Mouse (Mus musculus): ENCODE data around the gene Nol10. TPM values are rescaled to one million over a fixed set of nuclear protein-coding genes. Genes with fewer than 3 reads are reported as not detected.

The Nol10 gene
- 18.1 and 22.4 TPM in 2 replicates for polyA plus RNA-seq (2015; fragmentation: Nextera tagmentation; extraction: Ambion mirVana)

DNA sequence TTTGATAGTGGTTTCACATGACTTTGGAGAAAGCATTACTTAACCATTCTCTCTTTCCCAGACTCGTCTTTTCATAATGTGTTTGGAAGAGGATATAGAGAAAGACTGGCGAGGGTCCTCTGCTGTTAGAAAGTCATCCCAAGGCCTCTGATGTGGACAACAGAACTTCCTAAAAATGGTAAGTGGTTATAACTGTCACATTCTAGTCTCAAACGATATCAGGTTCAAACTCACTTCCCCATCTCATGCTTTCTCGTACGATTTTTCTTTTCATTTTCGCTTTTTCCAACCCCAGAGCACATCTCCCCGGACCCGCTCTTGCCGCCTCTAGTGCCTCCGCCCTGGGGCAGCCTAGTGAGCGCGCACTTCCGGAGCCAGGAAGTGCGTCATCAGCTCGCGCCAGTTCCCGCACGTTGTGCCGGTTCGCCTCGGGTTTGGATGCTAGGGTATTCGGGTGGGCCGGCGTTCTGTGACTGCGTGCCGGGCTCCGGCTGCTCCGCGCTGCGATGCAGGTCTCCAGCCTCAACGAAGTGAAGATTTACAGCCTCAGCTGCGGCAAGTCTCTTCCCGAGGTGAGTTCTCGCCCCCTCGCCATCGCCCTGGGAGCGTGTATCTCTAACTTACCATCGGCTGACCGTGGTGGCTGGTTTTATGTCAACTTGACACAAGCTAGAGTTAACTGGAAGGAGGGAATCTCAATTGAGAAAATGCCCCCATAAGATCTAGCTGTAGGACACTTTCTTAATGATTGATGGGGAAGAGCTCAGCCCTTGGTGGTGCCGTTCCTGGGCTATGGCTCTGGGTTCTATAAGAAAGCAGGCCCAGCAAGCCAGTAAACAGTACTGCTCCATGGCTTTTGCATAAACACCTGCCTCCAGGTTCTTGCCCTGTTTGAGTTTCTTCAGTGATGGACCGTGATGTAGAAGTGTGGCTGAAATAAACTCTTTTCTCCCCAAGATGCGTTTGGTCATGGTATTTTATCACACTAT is at the start of gene Nol10:
Gene Nol10, plus strand, starts transcription at position 411 of the 989 bp plus-strand sequence.
- H3K9ac ChIP-seq, result peak within 1 kb of the TSS; percentile 74
- H3K9me3 ChIP-seq (replicated peaks), result no peaks in the 10 kb centered on the region
- H3K27me3 ChIP-seq, result no peaks in the 10 kb centered on the region
- peak; percentile 93 for ATAC-seq (ENCODE audit: low read depth)
- H3K4me2 ChIP-seq, result peak within 1 kb of the TSS; percentile 74
- H3K27ac ChIP-seq, result peak within 1 kb of the TSS; percentile 11
- peaks cover 29% of the 10 kb centered on the region for H3K36me3 ChIP-seq
- WGBS (ENCODE audit: insufficient replicate concordance), result under 1% methylated on average over 42 of the region's 42 CpGs
- peak; percentile 75 for DNase-seq
- peak within 1 kb of the TSS; percentile 80 for H3K4me3 ChIP-seq (replicated peaks)
- peaks cover 18% of the 10 kb centered on the region for H3K4me1 ChIP-seq (replicated peaks)

DNA sequence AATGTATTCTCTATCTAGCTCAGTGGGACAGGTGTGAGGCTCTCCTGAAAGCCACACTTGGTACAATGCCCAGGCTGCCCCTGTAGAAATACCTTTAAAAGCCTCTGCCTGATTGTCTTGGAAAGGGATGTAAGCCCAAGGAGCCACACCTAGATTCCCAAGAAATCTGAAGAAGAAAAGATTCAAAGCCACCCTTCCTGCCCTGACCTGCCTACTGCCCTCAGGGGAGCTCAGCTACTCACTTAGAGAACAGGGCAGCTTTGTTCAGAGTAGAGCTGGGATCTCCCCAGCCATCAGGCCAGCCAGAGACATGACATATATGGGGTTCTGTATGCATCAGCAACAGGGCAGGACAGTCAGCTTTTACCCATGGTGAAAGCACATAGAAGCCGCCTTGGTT is 48.4 kb upstream of the Nol10 start:
- Histone ChIP-seq H3K9me3 (replicated peaks) (no peaks in the 10 kb centered on the region), H3K27me3 (no peaks in the 10 kb centered on the region), H3K4me3 (replicated peaks) (no peak overlapping the region), H3K4me2 (no peak overlapping the region), H3K9ac (no peak overlapping the region), H3K36me3 (no peaks in the 10 kb centered on the region), H3K4me1 (replicated peaks) (no peaks in the 10 kb centered on the region), H3K27ac (no peak overlapping the region)
- WGBS (ENCODE audit: insufficient replicate concordance), result 88% methylated on average over 1 of the region's 1 CpGs
- no peak for ATAC-seq (ENCODE audit: low read depth)
- no peak for DNase-seq

- Histone ChIP-seq H3K36me3 (no peaks in the 10 kb centered on the region), H3K27ac (no peak overlapping the region), H3K9ac (no peak overlapping the region), H3K9me3 (replicated peaks) (no peaks in the 10 kb centered on the region), H3K4me2 (no peak overlapping the region), H3K4me3 (replicated peaks) (no peak overlapping the region), H3K27me3 (no peaks in the 10 kb centered on the region), H3K4me1 (replicated peaks) (no peaks in the 10 kb centered on the region)
- WGBS (ENCODE audit: insufficient replicate concordance), result 70% methylated on average over 7 of the region's 7 CpGs
- ATAC-seq (ENCODE audit: low read depth) (no peak), DNase-seq (no peak)
Measured at GRCm38 (mm10) chr12:17305445-17305844, 42.8 kb upstream of the Nol10 start.

GRCm38 (mm10) chr12:17308246-17308645 is 40.0 kb upstream of the Nol10 start:
- H3K9me3 ChIP-seq (replicated peaks), result no peaks in the 10 kb centered on the region
- no peaks in the 10 kb centered on the region for H3K4me1 ChIP-seq (replicated peaks)
- DNase-seq, result no peak
- H3K4me2 ChIP-seq, result no peak overlapping the region
- no peaks in the 10 kb centered on the region for H3K27me3 ChIP-seq
- 33% methylated on average over 4 of the region's 4 CpGs for WGBS (ENCODE audit: insufficient replicate concordance)
- no peak overlapping the region for H3K4me3 ChIP-seq (replicated peaks)
- no peak overlapping the region for H3K9ac ChIP-seq
- H3K27ac ChIP-seq, result no peak overlapping the region
- H3K36me3 ChIP-seq, result no peaks in the 10 kb centered on the region
- no peak for ATAC-seq (ENCODE audit: low read depth)

- H3K27me3 ChIP-seq, result no peaks in the 10 kb centered on the region
- H3K4me1 ChIP-seq (replicated peaks), result no peaks in the 10 kb centered on the region
- DNase-seq (no peak), ATAC-seq (ENCODE audit: low read depth) (no peak)
- no peaks in the 10 kb centered on the region for H3K36me3 ChIP-seq
- H3K9ac ChIP-seq, result no peak overlapping the region
- no peaks in the 10 kb centered on the region for H3K9me3 ChIP-seq (replicated peaks)
- H3K4me2 ChIP-seq, result no peak overlapping the region
- H3K27ac ChIP-seq, result no peak overlapping the region
- WGBS (ENCODE audit: insufficient replicate concordance), result 56% methylated on average over 16 of the region's 16 CpGs
- no peak overlapping the region for H3K4me3 ChIP-seq (replicated peaks)
Measured at GRCm38 (mm10) chr12:17310852-17311839, 37.1 kb upstream of the Nol10 start.

- ATAC-seq (ENCODE audit: low read depth), result no peak
- Histone ChIP-seq H3K4me1 (replicated peaks) (no peaks in the 10 kb centered on the region), H3K4me3 (replicated peaks) (no peak overlapping the region), H3K9me3 (replicated peaks) (no peaks in the 10 kb centered on the region), H3K27me3 (no peaks in the 10 kb centered on the region), H3K36me3 (no peaks in the 10 kb centered on the region), H3K27ac (no peak overlapping the region), H3K4me2 (no peak overlapping the region), H3K9ac (no peak overlapping the region)
- WGBS (ENCODE audit: insufficient replicate concordance), result 80% methylated on average over 5 of the region's 5 CpGs
- DNase-seq, result no peak
Measured at GRCm38 (mm10) chr12:17316096-17316495, 32.2 kb upstream of the Nol10 start.

- Histone ChIP-seq H3K27me3 (peaks cover 7% of the 10 kb centered on the region), H3K4me2 (no peak overlapping the region), H3K27ac (no peak overlapping the region), H3K4me3 (replicated peaks) (no peak overlapping the region), H3K36me3 (no peaks in the 10 kb centered on the region), H3K9ac (no peak overlapping the region), H3K9me3 (replicated peaks) (no peaks in the 10 kb centered on the region), H3K4me1 (replicated peaks) (no peaks in the 10 kb centered on the region)
- DNase-seq, result no peak
- WGBS (ENCODE audit: insufficient replicate concordance), result 56% methylated on average over 4 of the region's 4 CpGs
- no peak for ATAC-seq (ENCODE audit: low read depth)
Measured at GRCm38 (mm10) chr12:17317970-17318369, 30.3 kb upstream of the Nol10 start.

GRCm38 (mm10) chr12:17318453-17318852 is 29.8 kb upstream of the Nol10 start:
- no peak for ATAC-seq (ENCODE audit: low read depth)
- Histone ChIP-seq H3K27me3 (peaks cover 12% of the 10 kb centered on the region), H3K9ac (no peak overlapping the region), H3K4me3 (replicated peaks) (no peak overlapping the region), H3K4me2 (no peak overlapping the region), H3K9me3 (replicated peaks) (no peaks in the 10 kb centered on the region), H3K27ac (no peak overlapping the region), H3K36me3 (no peaks in the 10 kb centered on the region), H3K4me1 (replicated peaks) (no peaks in the 10 kb centered on the region)
- WGBS (ENCODE audit: insufficient replicate concordance), result 65% methylated on average over 3 of the region's 3 CpGs
- DNase-seq, result no peak

DNA sequence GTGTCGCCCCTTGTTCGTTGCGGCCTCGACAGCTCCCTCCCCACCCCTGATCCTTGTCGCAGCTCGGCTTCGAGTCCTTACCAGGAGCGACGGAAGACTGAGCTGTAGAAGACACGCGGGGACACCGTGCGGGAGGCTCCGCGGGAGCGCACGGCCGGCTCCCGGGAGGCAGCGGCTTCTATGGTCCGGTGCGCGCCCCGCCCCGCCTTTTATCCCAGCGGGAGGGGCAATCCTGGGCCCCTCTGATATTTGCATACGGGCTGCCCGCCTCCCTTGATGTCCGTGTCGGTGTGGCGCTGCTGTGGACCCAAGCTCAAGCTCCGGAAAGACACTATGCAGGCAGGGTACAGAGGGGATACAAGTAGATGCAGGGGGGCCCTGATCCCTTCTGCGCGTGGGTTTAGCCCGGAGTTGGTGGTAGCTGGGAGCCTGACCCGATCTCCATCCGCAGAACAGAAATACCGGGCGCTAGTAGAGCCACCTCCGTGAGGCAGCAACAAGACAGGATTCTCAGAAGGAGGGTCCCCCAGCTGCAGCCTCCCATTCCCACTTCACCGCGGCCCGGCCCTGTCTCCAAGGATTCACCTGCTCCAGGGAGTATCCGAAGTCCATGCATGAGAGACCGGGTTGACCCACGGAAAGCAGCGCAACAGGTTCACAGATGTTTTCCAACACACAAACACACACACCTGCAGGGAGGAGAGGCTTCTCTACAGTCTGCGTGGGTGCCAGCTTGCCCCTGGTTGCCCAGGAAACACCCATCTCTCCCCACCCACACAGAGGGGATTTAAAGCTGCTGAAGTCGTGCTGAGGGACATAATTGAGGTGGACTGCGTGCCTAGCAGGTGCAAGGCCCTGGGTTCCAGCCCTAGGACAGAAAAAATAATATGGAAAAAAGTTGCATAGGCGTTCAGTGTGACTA is 23.4 kb upstream of the Nol10 start:
- ATAC-seq (ENCODE audit: low read depth) (no peak), DNase-seq (no peak)
- peak overlapping the region; percentile 47 for H3K4me3 ChIP-seq (replicated peaks)
- H3K9me3 ChIP-seq (replicated peaks), result no peaks in the 10 kb centered on the region
- H3K36me3 ChIP-seq, result no peaks in the 10 kb centered on the region
- H3K27me3 ChIP-seq, result peaks cover 55% of the 10 kb centered on the region
- H3K27ac ChIP-seq, result no peak overlapping the region
- H3K9ac ChIP-seq, result no peak overlapping the region
- 5% methylated on average over 51 of the region's 51 CpGs for WGBS (ENCODE audit: insufficient replicate concordance)
- peak overlapping the region; percentile 62 for H3K4me2 ChIP-seq
- H3K4me1 ChIP-seq (replicated peaks), result peaks cover 9% of the 10 kb centered on the region; the same call in 1 of the 2 replicates

DNA sequence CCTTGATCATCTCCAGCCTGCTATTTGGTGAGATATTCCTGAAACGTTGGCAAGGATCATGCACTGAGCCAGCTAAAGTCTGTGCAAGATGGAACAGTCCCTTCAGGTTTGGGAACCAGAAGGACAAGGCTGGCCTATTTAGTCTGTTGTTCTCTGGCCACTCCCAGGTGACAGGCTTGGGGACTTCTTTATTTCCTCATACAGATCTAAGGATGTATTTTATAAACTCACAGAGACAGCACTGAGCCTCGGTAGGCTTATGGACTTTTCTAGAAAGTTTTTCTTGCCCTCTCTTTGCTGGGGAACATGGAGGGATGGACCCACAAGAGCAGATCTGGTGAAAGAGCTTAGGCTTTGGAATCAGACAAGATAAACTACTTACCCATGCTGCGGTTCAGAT is 19.0 kb upstream of the Nol10 start, which contains the start of gene Atp6v1c2:
Gene Atp6v1c2, minus strand, starts transcription at position 101 of the 400 bp plus-strand sequence.
- H3K27ac ChIP-seq, result no peak within 1 kb of the TSS
- DNase-seq (no peak), ATAC-seq (ENCODE audit: low read depth) (no peak)
- peaks cover 41% of the 10 kb centered on the region for H3K27me3 ChIP-seq
- H3K36me3 ChIP-seq, result no peaks in the 10 kb centered on the region
- H3K9me3 ChIP-seq (replicated peaks), result no peaks in the 10 kb centered on the region
- peaks cover 8% of the 10 kb centered on the region; the same call in 1 of the 2 replicates for H3K4me1 ChIP-seq (replicated peaks)
- H3K9ac ChIP-seq, result no peak within 1 kb of the TSS
- no peak within 1 kb of the TSS for H3K4me3 ChIP-seq (replicated peaks)
- WGBS (ENCODE audit: insufficient replicate concordance), result 56% methylated on average over 3 of the region's 3 CpGs
- H3K4me2 ChIP-seq, result no peak within 1 kb of the TSS
